Mouse (Mus musculus) hindbrain, postnatal 0 days (tissue): ENCODE results near the gene Stat3. TPM values are rescaled to one million over a fixed set of nuclear protein-coding genes. Genes with fewer than 3 reads are reported as not detected.

ENCODE experiments used
- ATAC-seq: fragments of 200-750 bp; cut with Nextera tagmentation; 2 replicates; pipeline ENCODE4 v1.8.0; 2017; ENCODE audit warnings: mild to moderate bottlenecking, moderate TSS enrichment, moderate library complexity
- DNase-seq: peaks from one replicate; pipeline ENCODE4 v3.0.0-alpha.2; 2015; ENCODE audit warnings: low spot score
- H3K27ac ChIP-seq: fragments of 300-500 bp; sonication (generic); 2 replicates; pipeline ENCODE4 v1.5.1; 2014; ENCODE audit warnings: mild to moderate bottlenecking
- H3K27me3 ChIP-seq: fragments of 300-500 bp; sonication (generic); 2 replicates; pipeline ENCODE4 v1.6.1; 2014; ENCODE audit warnings: low read length, mixed read lengths; ENCODE audit not compliant: insufficient read depth
- H3K36me3 ChIP-seq: fragments of 300-500 bp; sonication (generic); 2 replicates; pipeline ENCODE4 v1.6.1; 2014; ENCODE audit warnings: low read length, mixed read lengths; ENCODE audit not compliant: insufficient read depth
- H3K4me1 ChIP-seq: fragments of 300-500 bp; sonication (generic); 2 replicates; pipeline ENCODE4 v1.6.1; 2014; ENCODE audit warnings: antibody characterized with exemption, low read length, mixed read lengths; ENCODE audit not compliant: insufficient read depth
- H3K4me2 ChIP-seq: fragments of 300-500 bp; sonication (generic); 2 replicates; pipeline ENCODE4 v1.6.1; 2014; ENCODE audit warnings: low read depth, mild to moderate bottlenecking, low read length, moderate library complexity, mixed read lengths
- H3K4me3 ChIP-seq: fragments of 300-500 bp; sonication (generic); 2 replicates; pipeline ENCODE4 v1.5.1; 2014; ENCODE audit warnings: low read length
- H3K9ac ChIP-seq: fragments of 300-500 bp; sonication (generic); replicated peaks from 2 replicates; pipeline ENCODE4 v1.6.1; 2014; ENCODE audit warnings: mild to moderate bottlenecking, low read length, moderate library complexity, mixed read lengths
- H3K9me3 ChIP-seq: fragments of 300-500 bp; sonication (generic); 2 replicates; pipeline ENCODE4 v1.6.1; 2016; ENCODE audit warnings: low read length, mixed read lengths
- CTCF ChIP-seq: IDR thresholded peaks from 2 replicates; pipeline ENCODE4 v1.5.1; 2016; ENCODE audit warnings: antibody characterized with exemption, control low read depth, low read depth
- WGBS: fragments of 180-500 bp; shearing (Covaris S2); extraction: QIAGEN DNeasy Blood & Tissue Kit; methylation state at CpG from one replicate; pipeline ENCODE4 v1.1.7; 2014; 5-methylcytosine and 5-hydroxymethylcytosine counted together
- polyA plus RNA-seq: library from polyadenylated mRNA; unstranded; fragments of >200 nt; fragmentation: Nextera tagmentation; extraction: Ambion mirVana; gene quantifications from 2 replicates; pipeline ENCODE4 v1.2.1, GENCODE M21; 2015
- total RNA-seq: library from RNA; depleted of rRNA; stranded (reverse); fragments of >200 nt; gene quantifications from 2 replicates; pipeline ENCODE4 v1.2.3, GENCODE M21; 2014

Gene Stat3
- total and polyA plus RNA-seq, 2 experiments from 2014 or later, result 43.4 to 49.7 TPM

GRCm38 (mm10) chr11:100870256-100870967 lies 68.9 kb downstream of the Stat3 start:
- no peak overlapping the region for H3K27ac ChIP-seq
- WGBS, result 50% methylated on average over 10 of the region's 10 CpGs
- H3K27me3 ChIP-seq, result no peaks in the 10 kb centered on the region
- DNase-seq (peak; percentile 21), ATAC-seq (no peak)
- no peak overlapping the region for H3K4me3 ChIP-seq
- H3K9ac ChIP-seq, result no peak overlapping the region
- H3K4me2 ChIP-seq, result no peak overlapping the region
- no peaks in the 10 kb centered on the region for H3K9me3 ChIP-seq
- no peaks in the 10 kb centered on the region for H3K36me3 ChIP-seq
- H3K4me1 ChIP-seq, result no peaks in the 10 kb centered on the region
- TF ChIP-seq CTCF, result no peak

- no peak overlapping the region for H3K4me2 ChIP-seq
- WGBS, result 84% methylated on average over 7 of the region's 7 CpGs
- TF ChIP-seq CTCF, result no peak
- no peaks in the 10 kb centered on the region for H3K36me3 ChIP-seq
- no peak for ATAC-seq
- no peak overlapping the region for H3K27ac ChIP-seq
- no peaks in the 10 kb centered on the region for H3K4me1 ChIP-seq
- no peaks in the 10 kb centered on the region for H3K9me3 ChIP-seq
- H3K4me3 ChIP-seq, result no peak overlapping the region
- no peak overlapping the region for H3K9ac ChIP-seq
- DNase-seq, result no peak
- H3K27me3 ChIP-seq, result no peaks in the 10 kb centered on the region; the same call in 1 of the 2 replicates
Measured at GRCm38 (mm10) chr11:100865618-100866017, 73.7 kb downstream of the Stat3 start.

GRCm38 (mm10) chr11:100863141-100863540 lies 76.2 kb downstream of the Stat3 start:
- no peak overlapping the region for H3K4me3 ChIP-seq
- WGBS, result 91% methylated on average over 10 of the region's 10 CpGs
- TF ChIP-seq CTCF, result no peak
- H3K9me3 ChIP-seq, result no peaks in the 10 kb centered on the region
- no peak overlapping the region for H3K4me2 ChIP-seq
- H3K36me3 ChIP-seq, result no peaks in the 10 kb centered on the region
- ATAC-seq (no peak), DNase-seq (no peak)
- no peaks in the 10 kb centered on the region; the same call in 1 of the 2 replicates for H3K4me1 ChIP-seq
- H3K27me3 ChIP-seq, result no peaks in the 10 kb centered on the region; the same call in 1 of the 2 replicates
- no peak overlapping the region for H3K27ac ChIP-seq
- H3K9ac ChIP-seq, result no peak overlapping the region

- H3K27me3 ChIP-seq, result no peaks in the 10 kb centered on the region; the same call in 1 of the 2 replicates
- no peak overlapping the region for H3K4me2 ChIP-seq
- no peaks in the 10 kb centered on the region for H3K9me3 ChIP-seq
- no peak overlapping the region for H3K4me3 ChIP-seq
- no peak overlapping the region for H3K27ac ChIP-seq
- DNase-seq (no peak), ATAC-seq (no peak)
- H3K36me3 ChIP-seq, result no peaks in the 10 kb centered on the region
- no peak for TF ChIP-seq CTCF
- H3K4me1 ChIP-seq, result no peaks in the 10 kb centered on the region; the same call in 1 of the 2 replicates
- no peak overlapping the region for H3K9ac ChIP-seq
- 40% methylated on average over 3 of the region's 3 CpGs for WGBS
Measured at GRCm38 (mm10) chr11:100861836-100862235, 77.5 kb downstream of the Stat3 start.

GRCm38 (mm10) chr11:100861335-100861734 lies 78.0 kb downstream of the Stat3 start:
- Histone ChIP-seq H3K9ac (no peak overlapping the region), H3K4me2 (no peak overlapping the region), H3K9me3 (no peaks in the 10 kb centered on the region), H3K27ac (no peak overlapping the region), H3K4me1 (no peaks in the 10 kb centered on the region; the same call in 1 of the 2 replicates), H3K4me3 (no peak overlapping the region), H3K27me3 (no peaks in the 10 kb centered on the region; the same call in 1 of the 2 replicates), H3K36me3 (no peaks in the 10 kb centered on the region)
- ATAC-seq (no peak), DNase-seq (no peak)
- WGBS, result 93% methylated on average over 7 of the region's 7 CpGs
- TF ChIP-seq CTCF, result no peak

GRCm38 (mm10) chr11:100860198-100861048 lies 78.9 kb downstream of the Stat3 start:
- peak overlapping the region; percentile 43 for H3K4me3 ChIP-seq
- peak overlapping the region; percentile 30; the same call in 1 of the 2 replicates for H3K9ac ChIP-seq
- no peaks in the 10 kb centered on the region for H3K9me3 ChIP-seq
- no peaks in the 10 kb centered on the region; the same call in 1 of the 2 replicates for H3K4me1 ChIP-seq
- H3K27me3 ChIP-seq, result no peaks in the 10 kb centered on the region; the same call in 1 of the 2 replicates
- no peaks in the 10 kb centered on the region for H3K36me3 ChIP-seq
- H3K27ac ChIP-seq, result no peak overlapping the region
- WGBS, result 2% methylated on average over 52 of the region's 55 CpGs
- DNase-seq (peak; percentile 61), ATAC-seq (peak; percentile 89)
- peak overlapping the region; percentile 59 for H3K4me2 ChIP-seq
- TF ChIP-seq CTCF, result no peak
